Mouse (Mus musculus) heart, postnatal 0 days (tissue): ENCODE measurements around the gene Cabp7. TPM values are rescaled to one million over a fixed set of nuclear protein-coding genes. Genes with fewer than 3 reads are reported as not detected.

Source experiments
- ATAC-seq: fragments of 200-750 bp; cut with Nextera tagmentation; 2 replicates; pipeline ENCODE4 v1.8.0; 2017; ENCODE audit warnings: low read depth, moderate number of reproducible peaks, moderate library complexity; ENCODE audit not compliant: insufficient read depth
- DNase-seq: peaks from one replicate; pipeline ENCODE4 v3.0.0-alpha.2; 2016; ENCODE audit warnings: low spot score
- H3K27ac ChIP-seq: fragments of 300-500 bp; sonication (generic); 2 replicates; pipeline ENCODE4 v1.5.1; 2014; ENCODE audit warnings: low read depth, mild to moderate bottlenecking
- H3K27me3 ChIP-seq: fragments of 300-500 bp; sonication (generic); 2 replicates; pipeline ENCODE4 v1.6.1; 2014; ENCODE audit warnings: low read length, mixed read lengths; ENCODE audit not compliant: control insufficient read depth, insufficient read depth
- H3K36me3 ChIP-seq: fragments of 300-500 bp; sonication (generic); replicated peaks from 2 replicates; pipeline ENCODE4 v1.6.1; 2014; ENCODE audit warnings: low read length, mixed read lengths; ENCODE audit not compliant: control insufficient read depth, insufficient read depth
- H3K4me1 ChIP-seq: fragments of 300-500 bp; sonication (generic); 2 replicates; pipeline ENCODE4 v1.6.1; 2014; ENCODE audit warnings: antibody characterized with exemption; ENCODE audit not compliant: control insufficient read depth, insufficient read depth
- H3K4me2 ChIP-seq: fragments of 300-500 bp; sonication (generic); 2 replicates; pipeline ENCODE4 v1.6.1; 2014; ENCODE audit warnings: low read depth, mild to moderate bottlenecking, low read length, moderate library complexity
- H3K4me3 ChIP-seq: fragments of 300-500 bp; sonication (generic); 2 replicates; pipeline ENCODE4 v1.5.1; 2014; ENCODE audit warnings: low read depth, low read length
- H3K9ac ChIP-seq: fragments of 300-500 bp; sonication (generic); replicated peaks from 2 replicates; pipeline ENCODE4 v1.6.1; 2014; ENCODE audit warnings: low read depth, low read length, mixed read lengths
- H3K9me3 ChIP-seq: fragments of 300-500 bp; sonication (generic); replicated peaks from 2 replicates; pipeline ENCODE4 v1.6.1; 2016; ENCODE audit warnings: low read length; ENCODE audit not compliant: control insufficient read depth
- CTCF ChIP-seq: IDR thresholded peaks from 2 replicates; pipeline ENCODE4 v1.5.1; 2016; ENCODE audit warnings: antibody characterized with exemption, control low read depth, low read depth
- EP300 ChIP-seq: IDR thresholded peaks from 2 replicates; pipeline ENCODE4 v1.6.1; 2016; ENCODE audit warnings: antibody characterized with exemption, low read depth
- WGBS: fragments of 180-500 bp; shearing (Covaris S2); extraction: QIAGEN DNeasy Blood & Tissue Kit; methylation state at CpG from one replicate; pipeline ENCODE4 v1.1.7; 2014; 5-methylcytosine and 5-hydroxymethylcytosine counted together
- polyA plus RNA-seq: library from polyadenylated mRNA; unstranded; fragments of >200 nt; fragmentation: Nextera tagmentation; extraction: Ambion mirVana; gene quantifications from 2 replicates; pipeline ENCODE4 v1.2.1, GENCODE M21; 2015
- total RNA-seq: library from RNA; depleted of rRNA; stranded (reverse); fragments of >200 nt; gene quantifications from 2 replicates; pipeline ENCODE4 v1.2.3, GENCODE M21; 2014; ENCODE audit warnings: low replicate concordance

The Cabp7 gene
- total and polyA plus RNA-seq, 2 experiments from 2014 or later: 0.07 TPM; not detected in 1

DNA sequence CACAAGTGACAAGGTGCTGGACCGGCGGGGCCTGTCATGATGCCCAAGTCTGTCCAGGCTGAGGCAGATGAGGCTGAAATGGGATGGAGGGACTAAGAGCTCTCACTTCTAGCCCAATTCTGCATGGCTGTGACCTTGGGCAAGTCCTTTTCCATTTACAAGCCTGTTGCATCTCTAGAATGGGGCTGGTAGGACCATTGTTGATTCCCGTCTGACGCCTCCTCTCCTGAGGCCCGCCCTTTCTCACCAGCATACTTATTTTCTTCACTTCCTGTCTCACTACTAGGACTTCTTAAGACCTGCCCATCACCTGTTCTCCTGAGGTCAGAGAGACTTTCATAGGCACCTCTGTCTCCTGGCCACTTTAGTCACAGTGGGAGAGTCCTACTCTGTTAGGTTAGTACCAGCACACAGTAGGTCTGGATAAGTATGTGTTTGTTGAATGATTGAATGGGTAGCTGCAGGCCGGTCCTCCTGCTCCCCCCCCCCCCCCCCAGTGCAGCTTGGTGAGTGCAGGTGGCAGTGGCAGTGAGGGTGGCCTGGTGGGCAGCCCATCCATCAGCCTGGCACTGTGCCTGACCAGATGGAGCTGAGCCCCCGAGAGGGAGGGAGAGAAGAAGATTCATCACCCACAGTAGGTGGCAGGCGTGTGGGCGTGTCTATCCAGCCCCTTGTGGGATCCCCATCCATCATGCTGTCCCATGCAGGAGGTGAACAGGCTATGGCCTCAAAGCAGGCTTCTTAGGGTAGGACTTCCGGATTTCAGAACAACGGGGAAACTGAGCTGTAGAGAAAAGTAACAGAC, 10.6 kb upstream of the Cabp7 start:
- no peak overlapping the region for H3K27ac ChIP-seq
- H3K36me3 ChIP-seq: no peaks in the 10 kb centered on the region
- peaks cover 19% of the 10 kb centered on the region for H3K27me3 ChIP-seq
- H3K4me3 ChIP-seq: no peak overlapping the region
- ATAC-seq (no peak), DNase-seq (no peak)
- no peaks in the 10 kb centered on the region for H3K4me1 ChIP-seq
- TF ChIP-seq EP300: no peak
- TF ChIP-seq CTCF: no peak
- no peak overlapping the region for H3K4me2 ChIP-seq
- 49% methylated on average over 11 of the region's 11 CpGs for WGBS
- H3K9ac ChIP-seq: no peak overlapping the region
- no peaks in the 10 kb centered on the region; the same call in 1 of the 2 replicates for H3K9me3 ChIP-seq

DNA sequence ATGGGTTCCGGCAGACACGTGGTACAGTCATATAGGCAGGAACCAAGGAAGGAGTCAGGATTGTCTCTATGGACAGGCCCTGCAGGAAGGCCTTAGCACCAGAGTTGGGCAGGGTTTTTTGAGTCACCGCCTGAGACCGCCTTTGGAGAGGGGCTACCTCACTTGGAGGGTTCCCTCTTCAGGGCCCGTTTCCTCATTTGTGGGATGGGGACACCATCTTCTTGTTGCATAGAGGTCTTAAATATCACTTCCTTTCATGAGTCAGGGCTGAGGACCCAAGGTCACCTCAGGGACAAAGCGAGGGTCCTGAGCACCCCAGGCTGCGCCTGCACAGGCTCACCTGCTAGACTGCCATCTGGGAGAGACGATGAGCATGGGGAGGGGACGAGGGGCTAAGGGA, 9.9 kb upstream of the Cabp7 start:
- no peak overlapping the region for H3K4me2 ChIP-seq
- WGBS: 68% methylated on average over 9 of the region's 9 CpGs
- no peaks in the 10 kb centered on the region; the same call in 1 of the 2 replicates for H3K9me3 ChIP-seq
- no peaks in the 10 kb centered on the region for H3K36me3 ChIP-seq
- ATAC-seq (no peak), DNase-seq (no peak)
- no peak for TF ChIP-seq CTCF
- no peak for TF ChIP-seq EP300
- H3K4me1 ChIP-seq: no peaks in the 10 kb centered on the region
- H3K27ac ChIP-seq: no peak overlapping the region
- H3K9ac ChIP-seq: no peak overlapping the region
- peaks cover 18% of the 10 kb centered on the region for H3K27me3 ChIP-seq
- no peak overlapping the region for H3K4me3 ChIP-seq

GRCm38 (mm10) chr11:4754867-4755266, 8.3 kb upstream of the Cabp7 start:
- Histone ChIP-seq H3K4me1 (no peaks in the 10 kb centered on the region), H3K36me3 (no peaks in the 10 kb centered on the region), H3K9ac (no peak overlapping the region), H3K9me3 (no peaks in the 10 kb centered on the region; the same call in 1 of the 2 replicates), H3K4me3 (no peak overlapping the region), H3K27ac (no peak overlapping the region), H3K27me3 (peaks cover 31% of the 10 kb centered on the region), H3K4me2 (no peak overlapping the region)
- TF ChIP-seq CTCF: no peak
- TF ChIP-seq EP300: no peak
- ATAC-seq (no peak), DNase-seq (no peak)
- 68% methylated on average over 11 of the region's 11 CpGs for WGBS

GRCm38 (mm10) chr11:4754036-4754435, 7.5 kb upstream of the Cabp7 start:
- ATAC-seq (no peak), DNase-seq (no peak)
- Histone ChIP-seq H3K27me3 (peaks cover 39% of the 10 kb centered on the region), H3K27ac (no peak overlapping the region), H3K4me2 (no peak overlapping the region), H3K4me3 (no peak overlapping the region), H3K4me1 (no peaks in the 10 kb centered on the region), H3K9me3 (no peaks in the 10 kb centered on the region; the same call in 1 of the 2 replicates), H3K36me3 (no peaks in the 10 kb centered on the region), H3K9ac (no peak overlapping the region)
- peak; percentile 9; the same call in 1 of the 2 replicates for TF ChIP-seq CTCF
- TF ChIP-seq EP300: no peak
- WGBS: 84% methylated on average over 3 of the region's 3 CpGs

DNA sequence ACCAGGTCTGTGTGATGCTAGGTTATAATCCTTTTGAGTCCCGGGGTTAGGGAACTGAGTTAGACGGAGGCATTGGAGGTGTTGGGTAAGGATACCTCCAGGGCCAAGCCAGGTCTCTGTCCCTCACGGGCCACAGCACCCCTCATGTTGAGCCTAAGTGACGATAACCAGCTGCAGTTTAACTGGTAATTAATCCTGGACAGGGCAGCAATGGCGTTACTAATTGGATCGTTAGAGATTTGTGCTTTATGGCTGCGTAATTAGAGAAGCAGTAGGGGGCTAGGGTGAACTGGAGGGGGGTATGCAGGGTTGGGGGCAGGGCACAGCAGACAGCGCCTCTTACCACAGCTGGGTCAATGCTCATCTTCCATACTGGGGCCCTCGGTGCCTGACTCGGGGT, 6.3 kb upstream of the Cabp7 start:
- no peak for DNase-seq
- Histone ChIP-seq H3K4me1 (no peaks in the 10 kb centered on the region), H3K27me3 (peaks cover 51% of the 10 kb centered on the region), H3K36me3 (no peaks in the 10 kb centered on the region), H3K4me3 (no peak overlapping the region), H3K27ac (no peak overlapping the region), H3K9me3 (no peaks in the 10 kb centered on the region; the same call in 1 of the 2 replicates), H3K4me2 (no peak overlapping the region), H3K9ac (no peak overlapping the region)
- 52% methylated on average over 10 of the region's 10 CpGs for WGBS
- no peak for TF ChIP-seq EP300
- TF ChIP-seq CTCF: no peak
- ATAC-seq: no peak

DNA sequence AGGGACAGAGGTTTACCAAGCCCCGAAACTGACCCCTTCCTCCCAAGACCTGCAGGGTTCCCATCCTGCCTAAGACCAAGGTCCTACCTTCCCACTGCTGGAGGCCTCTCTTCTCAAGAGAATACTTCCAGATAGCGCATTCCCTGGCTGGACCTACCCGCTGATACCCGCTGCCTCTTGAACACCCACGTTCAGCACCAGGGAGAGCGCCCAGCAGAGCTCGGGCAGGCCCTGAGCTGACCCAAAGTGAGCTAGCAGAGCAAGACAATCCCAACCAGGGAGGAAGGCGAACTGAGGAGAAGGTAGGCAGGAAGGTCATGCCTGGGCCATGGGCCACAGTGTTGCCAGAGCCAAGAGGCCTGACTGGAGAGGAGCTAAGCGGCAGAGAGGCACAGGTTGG, 3.7 kb upstream of the Cabp7 start:
- ATAC-seq (peak; percentile 52; the same call in 1 of the 2 replicates), DNase-seq (peak; percentile 80)
- 2% methylated on average over 9 of the region's 9 CpGs for WGBS
- TF ChIP-seq CTCF (no peak), EP300 (no peak)
- Histone ChIP-seq H3K27me3 (peaks cover 73% of the 10 kb centered on the region), H3K36me3 (no peaks in the 10 kb centered on the region), H3K27ac (no peak overlapping the region), H3K4me3 (no peak overlapping the region), H3K4me1 (peaks cover 4% of the 10 kb centered on the region), H3K9me3 (no peaks in the 10 kb centered on the region; the same call in 1 of the 2 replicates), H3K4me2 (no peak overlapping the region), H3K9ac (no peak overlapping the region)
